Mouse (Mus musculus): Measurements from ENCODE around the gene Olfr1254. TPM values are rescaled to one million over a fixed set of nuclear protein-coding genes. Genes with fewer than 3 reads are reported as not detected.

Olfr1254 gene
- polyA plus RNA-seq (2015; fragmentation: Nextera tagmentation; extraction: Ambion mirVana) = not detected in 2 replicates

DNA sequence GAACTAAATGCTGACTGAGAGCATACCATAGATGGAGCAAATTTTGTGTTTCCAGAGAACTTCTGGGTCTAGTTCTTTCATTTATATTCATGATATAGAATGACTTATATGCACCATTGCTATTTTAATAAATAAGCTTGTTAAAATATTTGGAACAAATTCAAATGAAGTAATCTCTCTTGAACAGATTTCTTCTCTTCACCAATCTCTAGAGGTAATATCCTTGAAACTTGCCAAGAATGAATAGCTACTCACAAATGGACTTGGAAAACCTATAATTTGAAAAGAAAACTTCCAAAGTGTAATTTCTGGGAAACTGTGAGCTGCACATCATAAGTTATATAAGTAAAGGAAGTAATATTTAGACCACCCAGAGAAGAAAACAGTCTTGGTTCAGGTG is at the start of gene Olfr1254:
Gene Olfr1254, minus strand, starts transcription at position 101 of the 400 bp plus-strand sequence.
- Histone ChIP-seq H3K4me3 (replicated peaks; ENCODE audit: low read length) (no peak within 1 kb of the TSS), H3K36me3 (ENCODE audit: control insufficient read depth, insufficient read depth, low read length) (no peaks in the 10 kb centered on the region), H3K9ac (ENCODE audit: low read length) (no peak within 1 kb of the TSS), H3K4me1 (ENCODE audit: control insufficient read depth, insufficient read depth, low read length) (no peaks in the 10 kb centered on the region), H3K27me3 (ENCODE audit: control insufficient read depth, insufficient read depth, low read length) (no peaks in the 10 kb centered on the region), H3K9me3 (replicated peaks; ENCODE audit: control insufficient read depth, low read length) (no peaks in the 10 kb centered on the region), H3K27ac (ENCODE audit: low read length) (no peak within 1 kb of the TSS), H3K4me2 (ENCODE audit: low read depth, low read length) (no peak within 1 kb of the TSS)
- ATAC-seq (ENCODE audit: insufficient read depth, low FRiP score) = no peak

DNA sequence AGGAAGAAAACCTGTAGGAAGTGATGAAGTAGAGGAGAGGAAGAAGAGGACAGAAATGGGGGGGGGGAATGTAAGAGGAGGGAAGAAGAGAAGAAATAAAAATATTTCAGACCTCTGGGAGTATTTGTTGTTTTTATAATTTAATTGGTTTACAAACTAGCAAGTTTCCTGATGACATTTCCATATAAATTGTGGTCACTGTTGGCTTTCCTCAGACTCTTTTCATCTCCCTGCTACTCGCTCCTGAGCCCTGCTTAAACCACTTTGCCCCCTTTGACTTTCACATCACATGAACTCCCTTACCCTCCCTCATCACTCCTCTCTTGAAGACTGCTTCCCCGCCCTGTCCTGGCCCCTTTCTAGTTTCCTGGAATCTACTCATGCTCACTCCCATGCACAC is 48.0 kb upstream of the Olfr1254 start, which contains the start of gene Olfr1256:
Gene Olfr1256, minus strand, starts transcription at position 101 of the 400 bp plus-strand sequence.
- H3K36me3 ChIP-seq (ENCODE audit: control insufficient read depth, insufficient read depth, low read length) = no peaks in the 10 kb centered on the region
- no peaks in the 10 kb centered on the region for H3K27me3 ChIP-seq (ENCODE audit: control insufficient read depth, insufficient read depth, low read length)
- H3K27ac ChIP-seq (ENCODE audit: low read length) = no peak within 1 kb of the TSS
- no peaks in the 10 kb centered on the region for H3K9me3 ChIP-seq (replicated peaks; ENCODE audit: control insufficient read depth, low read length)
- WGBS = 52% methylated on average over 2 of the region's 2 CpGs
- no peak within 1 kb of the TSS for H3K4me3 ChIP-seq (replicated peaks; ENCODE audit: low read length)
- no peak for ATAC-seq (ENCODE audit: insufficient read depth, low FRiP score)
- H3K9ac ChIP-seq (ENCODE audit: low read length) = no peak within 1 kb of the TSS
- no peaks in the 10 kb centered on the region for H3K4me1 ChIP-seq (ENCODE audit: control insufficient read depth, insufficient read depth, low read length)
- H3K4me2 ChIP-seq (ENCODE audit: low read depth, low read length) = no peak within 1 kb of the TSS

DNA sequence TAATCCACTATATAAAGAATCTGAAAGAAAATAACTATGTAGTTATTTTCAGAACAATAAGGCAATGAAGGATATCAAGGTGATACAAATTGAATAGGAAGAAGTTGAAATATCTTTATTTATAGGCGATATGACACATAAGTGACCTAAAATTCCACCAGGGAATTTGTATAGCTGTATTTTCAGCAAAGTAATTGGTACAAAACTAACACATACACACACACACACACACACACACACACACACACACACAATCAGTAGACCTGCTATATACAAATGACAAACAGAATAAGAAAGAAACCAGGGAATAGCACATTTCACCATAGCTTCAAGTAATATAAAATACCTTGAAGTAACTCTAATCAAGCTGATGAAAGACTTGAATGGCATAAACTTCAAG is 26.8 kb upstream of the Olfr1254 start:
- no peaks in the 10 kb centered on the region for H3K27me3 ChIP-seq (ENCODE audit: control insufficient read depth, insufficient read depth, low read length)
- H3K9ac ChIP-seq (ENCODE audit: low read length) = no peak overlapping the region
- H3K4me3 ChIP-seq (replicated peaks; ENCODE audit: low read length) = no peak overlapping the region
- 81% methylated on average over 1 of the region's 1 CpGs for WGBS
- no peaks in the 10 kb centered on the region for H3K4me1 ChIP-seq (ENCODE audit: control insufficient read depth, insufficient read depth, low read length)
- no peaks in the 10 kb centered on the region for H3K36me3 ChIP-seq (ENCODE audit: control insufficient read depth, insufficient read depth, low read length)
- no peak overlapping the region for H3K27ac ChIP-seq (ENCODE audit: low read length)
- no peaks in the 10 kb centered on the region for H3K9me3 ChIP-seq (replicated peaks; ENCODE audit: control insufficient read depth, low read length)
- no peak for ATAC-seq (ENCODE audit: insufficient read depth, low FRiP score)
- H3K4me2 ChIP-seq (ENCODE audit: low read depth, low read length) = no peak overlapping the region

DNA sequence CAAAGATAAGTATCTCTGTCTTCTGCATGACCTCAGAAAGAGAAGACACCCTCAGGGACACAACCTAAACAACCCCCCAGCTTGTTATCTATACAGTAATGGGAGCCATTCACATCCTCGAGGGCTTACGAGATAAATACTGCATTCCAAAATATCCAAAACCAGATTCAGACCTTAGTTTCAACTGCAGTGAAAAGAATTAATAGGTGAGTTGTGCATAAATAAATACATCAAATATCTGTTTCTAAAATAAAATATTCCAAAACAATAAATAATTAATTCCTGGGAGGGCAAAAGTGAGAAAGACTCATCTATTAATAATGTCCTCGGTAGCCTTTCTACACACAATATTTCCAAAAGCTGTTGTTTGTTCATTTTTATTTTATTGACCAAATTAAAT is 18.3 kb upstream of the Olfr1254 start, which contains the start of gene Olfr1255:
Gene Olfr1255, plus strand, starts transcription at position 301 of the 400 bp plus-strand sequence.
- no peaks in the 10 kb centered on the region for H3K9me3 ChIP-seq (replicated peaks; ENCODE audit: control insufficient read depth, low read length)
- 70% methylated on average over 3 of the region's 3 CpGs for WGBS
- no peaks in the 10 kb centered on the region for H3K36me3 ChIP-seq (ENCODE audit: control insufficient read depth, insufficient read depth, low read length)
- ATAC-seq (ENCODE audit: insufficient read depth, low FRiP score) = no peak
- no peak within 1 kb of the TSS for H3K4me3 ChIP-seq (replicated peaks; ENCODE audit: low read length)
- no peak within 1 kb of the TSS for H3K9ac ChIP-seq (ENCODE audit: low read length)
- no peak within 1 kb of the TSS for H3K27ac ChIP-seq (ENCODE audit: low read length)
- no peaks in the 10 kb centered on the region for H3K27me3 ChIP-seq (ENCODE audit: control insufficient read depth, insufficient read depth, low read length)
- H3K4me1 ChIP-seq (ENCODE audit: control insufficient read depth, insufficient read depth, low read length) = no peaks in the 10 kb centered on the region
- no peak within 1 kb of the TSS for H3K4me2 ChIP-seq (ENCODE audit: low read depth, low read length)

DNA sequence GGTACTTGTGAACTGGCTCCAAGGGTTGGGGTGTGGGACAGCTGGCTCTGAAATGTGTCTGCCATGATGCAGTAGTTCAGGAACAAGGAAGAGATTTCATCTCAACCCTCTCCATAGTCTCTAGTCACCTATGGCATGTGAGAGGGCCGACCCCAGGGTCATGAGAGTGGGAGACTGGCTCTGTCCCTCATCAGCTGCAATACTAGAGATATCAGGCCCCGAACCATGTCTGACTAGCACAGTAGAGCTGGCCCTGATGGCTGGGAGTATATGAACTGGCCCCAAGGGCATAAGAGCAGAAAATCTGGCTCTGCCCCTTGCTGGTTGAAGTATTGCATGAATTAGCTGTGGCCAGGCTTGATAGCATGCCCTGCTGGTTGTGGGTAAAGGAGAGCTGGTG is 17.3 kb upstream of the Olfr1254 start:
- Histone ChIP-seq H3K4me3 (replicated peaks; ENCODE audit: low read length) (no peak overlapping the region), H3K4me1 (ENCODE audit: control insufficient read depth, insufficient read depth, low read length) (no peaks in the 10 kb centered on the region), H3K9me3 (replicated peaks; ENCODE audit: control insufficient read depth, low read length) (no peaks in the 10 kb centered on the region), H3K27me3 (ENCODE audit: control insufficient read depth, insufficient read depth, low read length) (no peaks in the 10 kb centered on the region), H3K27ac (ENCODE audit: low read length) (no peak overlapping the region), H3K9ac (ENCODE audit: low read length) (no peak overlapping the region), H3K36me3 (ENCODE audit: control insufficient read depth, insufficient read depth, low read length) (no peaks in the 10 kb centered on the region), H3K4me2 (ENCODE audit: low read depth, low read length) (no peak overlapping the region)
- no peak for ATAC-seq (ENCODE audit: insufficient read depth, low FRiP score)
- 78% methylated on average over 2 of the region's 2 CpGs for WGBS

DNA sequence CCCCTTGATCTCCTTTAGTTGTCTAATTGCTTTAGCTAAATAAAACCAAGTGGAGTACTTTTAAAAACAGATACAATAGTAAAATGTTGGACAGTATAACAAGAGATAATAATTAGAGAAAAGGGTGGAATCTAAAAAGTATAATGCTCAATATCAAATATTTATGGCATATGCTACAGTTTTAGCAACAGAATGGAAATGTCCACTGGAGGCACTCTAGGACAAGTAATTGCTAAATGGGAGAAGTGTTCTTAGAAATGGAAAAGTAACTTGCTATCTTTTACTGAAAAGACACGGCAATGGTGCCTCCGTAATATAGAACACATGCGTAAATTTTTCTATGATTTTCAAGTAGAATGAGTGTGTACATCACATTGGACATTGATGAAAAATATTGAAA is 6.2 kb upstream of the Olfr1254 start:
- no peaks in the 10 kb centered on the region for H3K9me3 ChIP-seq (replicated peaks; ENCODE audit: control insufficient read depth, low read length)
- H3K27ac ChIP-seq (ENCODE audit: low read length) = no peak overlapping the region
- no peak overlapping the region for H3K4me3 ChIP-seq (replicated peaks; ENCODE audit: low read length)
- H3K9ac ChIP-seq (ENCODE audit: low read length) = no peak overlapping the region
- ATAC-seq (ENCODE audit: insufficient read depth, low FRiP score) = no peak
- no peaks in the 10 kb centered on the region for H3K36me3 ChIP-seq (ENCODE audit: control insufficient read depth, insufficient read depth, low read length)
- H3K4me1 ChIP-seq (ENCODE audit: control insufficient read depth, insufficient read depth, low read length) = no peaks in the 10 kb centered on the region
- WGBS = 88% methylated on average over 3 of the region's 3 CpGs
- H3K27me3 ChIP-seq (ENCODE audit: control insufficient read depth, insufficient read depth, low read length) = no peaks in the 10 kb centered on the region
- no peak overlapping the region for H3K4me2 ChIP-seq (ENCODE audit: low read depth, low read length)

DNA sequence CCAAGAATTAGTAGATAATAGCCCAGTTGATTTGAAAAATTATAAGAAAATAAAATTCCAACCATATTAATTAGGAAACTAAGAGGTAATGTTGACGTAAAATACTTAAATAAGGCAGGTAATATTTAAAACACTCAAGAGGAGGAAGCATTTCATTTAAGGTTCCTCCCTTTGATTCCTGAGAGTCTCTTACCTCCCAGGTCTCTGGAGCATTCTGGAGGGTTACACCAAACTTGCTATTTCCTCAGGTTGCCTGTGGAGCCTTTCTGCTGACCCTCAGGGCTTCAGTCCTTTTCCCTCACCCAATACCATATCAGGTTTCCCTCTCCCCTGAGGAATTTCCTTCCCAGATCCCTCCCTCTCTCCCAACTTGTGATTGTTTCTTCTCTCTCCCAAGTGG is 36.4 kb downstream of the Olfr1254 start, which contains the start of gene Olfr1253:
Gene Olfr1253, minus strand, starts transcription at position 101 of the 400 bp plus-strand sequence.
- no peak for ATAC-seq (ENCODE audit: insufficient read depth, low FRiP score)
- Histone ChIP-seq H3K27ac (ENCODE audit: low read length) (no peak within 1 kb of the TSS), H3K4me1 (ENCODE audit: control insufficient read depth, insufficient read depth, low read length) (no peaks in the 10 kb centered on the region), H3K9me3 (replicated peaks; ENCODE audit: control insufficient read depth, low read length) (no peaks in the 10 kb centered on the region), H3K9ac (ENCODE audit: low read length) (no peak within 1 kb of the TSS), H3K27me3 (ENCODE audit: control insufficient read depth, insufficient read depth, low read length) (no peaks in the 10 kb centered on the region), H3K4me3 (replicated peaks; ENCODE audit: low read length) (no peak within 1 kb of the TSS), H3K4me2 (ENCODE audit: low read depth, low read length) (no peak within 1 kb of the TSS), H3K36me3 (ENCODE audit: control insufficient read depth, insufficient read depth, low read length) (no peaks in the 10 kb centered on the region)
- 86% methylated on average over 1 of the region's 1 CpGs for WGBS

Other genes starting within 250 kb of the Olfr1254 start
- not detected in 2 replicates for gene Olfr1245, start 215.2 kb downstream of the Olfr1254 start, polyA plus RNA-seq (2015; fragmentation: Nextera tagmentation; extraction: Ambion mirVana)
- gene Olfr1246, start 200.5 kb downstream of the Olfr1254 start, polyA plus RNA-seq (2015; fragmentation: Nextera tagmentation; extraction: Ambion mirVana) = not detected in 2 replicates
- not detected in 2 replicates for gene Olfr1247, start 179.5 kb downstream of the Olfr1254 start, polyA plus RNA-seq (2015; fragmentation: Nextera tagmentation; extraction: Ambion mirVana)
- not detected in 2 replicates for gene Olfr1248, start 175.4 kb downstream of the Olfr1254 start, polyA plus RNA-seq (2015; fragmentation: Nextera tagmentation; extraction: Ambion mirVana)
- gene Olfr1249, start 158.6 kb downstream of the Olfr1254 start, polyA plus RNA-seq (2015; fragmentation: Nextera tagmentation; extraction: Ambion mirVana) = not detected in 2 replicates
- gene Olfr1250, start 132.2 kb downstream of the Olfr1254 start, polyA plus RNA-seq (2015; fragmentation: Nextera tagmentation; extraction: Ambion mirVana) = not detected in 2 replicates
- not detected in 2 replicates for gene Olfr1251, start 121.7 kb downstream of the Olfr1254 start, polyA plus RNA-seq (2015; fragmentation: Nextera tagmentation; extraction: Ambion mirVana)
- gene Olfr1252, start 68.6 kb downstream of the Olfr1254 start, polyA plus RNA-seq (2015; fragmentation: Nextera tagmentation; extraction: Ambion mirVana) = not detected in 2 replicates
- not detected in 2 replicates for gene Olfr1253, start 36.5 kb downstream of the Olfr1254 start, polyA plus RNA-seq (2015; fragmentation: Nextera tagmentation; extraction: Ambion mirVana)
- gene Olfr1255, start 18.4 kb upstream of the Olfr1254 start, polyA plus RNA-seq (2015; fragmentation: Nextera tagmentation; extraction: Ambion mirVana) = not detected in 2 replicates
- gene Olfr1256, start 47.9 kb upstream of the Olfr1254 start, polyA plus RNA-seq (2015; fragmentation: Nextera tagmentation; extraction: Ambion mirVana) = not detected in 2 replicates
- gene Olfr48, start 54.6 kb upstream of the Olfr1254 start, polyA plus RNA-seq (2015; fragmentation: Nextera tagmentation; extraction: Ambion mirVana) = not detected in 2 replicates
- gene Olfr1257, start 84.8 kb upstream of the Olfr1254 start, polyA plus RNA-seq (2015; fragmentation: Nextera tagmentation; extraction: Ambion mirVana) = not detected in 2 replicates
- gene Olfr1258, start 133.7 kb upstream of the Olfr1254 start, polyA plus RNA-seq (2015; fragmentation: Nextera tagmentation; extraction: Ambion mirVana) = not detected in 2 replicates
- gene Olfr1259, start 155.0 kb upstream of the Olfr1254 start, polyA plus RNA-seq (2015; fragmentation: Nextera tagmentation; extraction: Ambion mirVana) = not detected in 2 replicates
- not detected in 2 replicates for gene Olfr1260, start 180.7 kb upstream of the Olfr1254 start, polyA plus RNA-seq (2015; fragmentation: Nextera tagmentation; extraction: Ambion mirVana)
- gene Olfr1261, start 197.6 kb upstream of the Olfr1254 start, polyA plus RNA-seq (2015; fragmentation: Nextera tagmentation; extraction: Ambion mirVana) = not detected in 2 replicates
- gene Olfr1262, start 206.5 kb upstream of the Olfr1254 start, polyA plus RNA-seq (2015; fragmentation: Nextera tagmentation; extraction: Ambion mirVana) = not detected in 2 replicates
- gene Olfr1263, start 218.5 kb upstream of the Olfr1254 start, polyA plus RNA-seq (2015; fragmentation: Nextera tagmentation; extraction: Ambion mirVana) = not detected in 2 replicates
- not detected in 2 replicates for gene Olfr1264, start 232.0 kb upstream of the Olfr1254 start, polyA plus RNA-seq (2015; fragmentation: Nextera tagmentation; extraction: Ambion mirVana)
- not detected in 2 replicates for gene Olfr1265, start 241.7 kb upstream of the Olfr1254 start, polyA plus RNA-seq (2015; fragmentation: Nextera tagmentation; extraction: Ambion mirVana)

All from stomach, embryonic 16.5 days (tissue).